Mouse (Mus musculus): ENCODE measurements around the gene Rtn4. TPM values are rescaled to one million over a fixed set of nuclear protein-coding genes. Genes with fewer than 3 reads are reported as not detected.

Gene Rtn4
- total and polyA plus RNA-seq, 3 experiments, result 95.8 to 224 (median 168) TPM

DNA sequence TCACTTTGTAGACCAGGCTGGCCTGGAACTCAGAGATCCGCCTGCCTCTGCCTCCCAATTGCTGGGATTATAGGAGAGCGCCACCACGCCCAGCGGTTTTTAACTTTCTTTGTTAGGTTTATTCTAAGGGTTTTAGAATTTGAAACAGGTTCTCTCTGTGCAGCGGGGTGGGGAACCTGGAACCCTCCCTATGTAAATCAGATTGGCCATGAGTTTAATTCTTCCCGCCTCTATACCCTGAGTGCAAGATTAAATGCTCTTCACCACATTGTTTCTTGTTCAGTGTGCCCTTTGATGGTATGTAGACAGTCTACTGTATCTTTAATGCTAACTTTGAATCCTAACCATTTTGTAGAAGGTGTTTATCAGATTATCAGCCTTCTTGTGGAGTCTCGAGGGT is 21.4 kb downstream of the Rtn4 start:
- Histone ChIP-seq H3K27ac (ENCODE audit: insufficient read depth, low read depth) (no peak overlapping the region), H3K27me3 (replicated peaks) (no peaks in the 10 kb centered on the region), H3K36me3 (replicated peaks in 1 of 2; ENCODE audit: control insufficient read depth in 1 of 2, insufficient read depth in 1 of 2, low read length in 1 of 2) (peaks cover 8 to 53% of the 10 kb centered on the region in 2 experiments), H3K4me1 (ENCODE audit: control insufficient read depth in 1 of 2, insufficient read depth in 2 of 2) (peaks cover 0 to 29% of the 10 kb centered on the region in 2 experiments; a peak in 2 of 4 replicates), H3K9ac (ENCODE audit: insufficient read depth, low read depth) (no peak overlapping the region), H3K4me2 (ENCODE audit: insufficient read depth, low read depth, poor library complexity, severe bottlenecking) (no peak overlapping the region), H3K79me2 (replicated peaks; ENCODE audit: control insufficient read depth, extremely low read depth, insufficient read depth, poor library complexity, severe bottlenecking) (peaks cover 15% of the 10 kb centered on the region), H3K9me3 (replicated peaks; ENCODE audit: low read length) (no peaks in the 10 kb centered on the region), H3K4me3 (replicated peaks in 1 of 3; ENCODE audit: low read depth in 2 of 3, low read length in 2 of 3, poor library complexity in 1 of 3) (no peak overlapping the region)
- 0 out of 2 replicates have a peak, but pooled peaks have one; percentile 9 for TF ChIP-seq ZMIZ1 (IDR thresholded peaks at IDR 0.05; ENCODE audit: low read depth, low read length)
- no peak for TF ChIP-seq USF2 (conservative IDR thresholded peaks at IDR 0.05; ENCODE audit: low read depth, low read length)
- dilution Hi-C loops (cut with MboI; ENCODE audit: extremely low pct_ligation_motif_present, extremely low pct_unique_long_range_greater_than_20kb, low sequenced_read_pairs) (no loop called here), in situ Hi-C loops (cut with MboI; ENCODE audit: low pct_ligation_motif_present, low pct_unique_long_range_greater_than_20kb, low sequenced_read_pairs) (loop anchor here (5.0 to 25.0 kb wide), 3 partner anchors 168 to 498 kb away; no protein-coding TSS in a partner anchor)
- DNase-seq (ENCODE audit: extremely low read depth), result no peak

DNA sequence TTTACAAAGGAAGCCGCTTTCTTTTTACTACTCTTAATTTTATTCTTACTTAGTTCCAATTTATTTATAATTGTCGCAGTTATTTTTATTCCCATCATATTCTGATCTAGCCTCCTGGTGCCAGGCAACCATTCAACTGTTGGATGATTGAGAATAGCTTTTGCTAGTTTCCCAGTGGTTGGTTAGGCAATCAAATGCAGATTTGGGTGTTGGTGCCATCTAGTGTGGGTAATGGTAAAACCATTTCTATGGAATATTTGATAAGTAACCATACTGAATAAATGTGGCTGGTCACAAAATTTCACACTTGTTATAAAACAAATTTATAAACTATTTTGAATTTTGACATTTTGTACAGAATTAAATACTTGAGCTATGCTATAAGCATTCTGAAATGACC is 22.0 kb downstream of the Rtn4 start:
- Histone ChIP-seq H3K27ac (ENCODE audit: insufficient read depth, low read depth) (no peak overlapping the region), H3K9ac (ENCODE audit: insufficient read depth, low read depth) (no peak overlapping the region), H3K4me3 (replicated peaks in 1 of 3; ENCODE audit: low read depth in 2 of 3, low read length in 2 of 3, poor library complexity in 1 of 3) (no peak overlapping the region), H3K79me2 (replicated peaks; ENCODE audit: control insufficient read depth, extremely low read depth, insufficient read depth, poor library complexity, severe bottlenecking) (peaks cover 15% of the 10 kb centered on the region), H3K4me1 (ENCODE audit: control insufficient read depth in 1 of 2, insufficient read depth in 2 of 2) (peaks cover 0 to 36% of the 10 kb centered on the region in 2 experiments; a peak in 2 of 4 replicates), H3K4me2 (ENCODE audit: insufficient read depth, low read depth, poor library complexity, severe bottlenecking) (no peak overlapping the region), H3K9me3 (replicated peaks; ENCODE audit: low read length) (no peaks in the 10 kb centered on the region), H3K36me3 (replicated peaks in 1 of 2; ENCODE audit: control insufficient read depth in 1 of 2, insufficient read depth in 1 of 2, low read length in 1 of 2) (peaks cover 8 to 49% of the 10 kb centered on the region in 2 experiments), H3K27me3 (replicated peaks) (no peaks in the 10 kb centered on the region)
- dilution Hi-C loops (cut with MboI; ENCODE audit: extremely low pct_ligation_motif_present, extremely low pct_unique_long_range_greater_than_20kb, low sequenced_read_pairs) (no loop called here), in situ Hi-C loops (cut with MboI; ENCODE audit: low pct_ligation_motif_present, low pct_unique_long_range_greater_than_20kb, low sequenced_read_pairs) (loop anchor here (5.0 to 25.0 kb wide), 3 partner anchors 168 to 498 kb away; no protein-coding TSS in a partner anchor)
- DNase-seq (ENCODE audit: extremely low read depth), result no peak
- TF ChIP-seq MAX (IDR thresholded peaks at IDR 0.05; ENCODE audit: low read length) (no peak), POLR2A (IDR thresholded peaks at IDR 0.05; ENCODE audit: low read depth, low read length) (no peak), RCOR1 (conservative IDR thresholded peaks at IDR 0.05; ENCODE audit: low read depth, low read length) (no peak), BHLHE40 (IDR thresholded peaks at IDR 0.05; ENCODE audit: low read depth, low read length) (no peak), KAT2A (IDR thresholded peaks at IDR 0.05; ENCODE audit: insufficient replicate concordance, low read length) (no peak), POLR2AphosphoS2 (IDR thresholded peaks at IDR 0.05; ENCODE audit: low read depth, low read length) (no peak), TCF12 (IDR thresholded peaks at IDR 0.05; ENCODE audit: low read depth, low read length) (no peak), IRF4 (IDR thresholded peaks at IDR 0.05; ENCODE audit: low read depth, low read length) (no peak), UBTF (IDR thresholded peaks at IDR 0.05; ENCODE audit: low read depth, low read length) (no peak), ZNF384 (IDR thresholded peaks at IDR 0.05; ENCODE audit: low read depth, low read length) (no peak), CTCF (conservative IDR thresholded peaks at IDR 0.05 in 1 of 2, IDR thresholded peaks at IDR 0.05 in 1 of 2; ENCODE audit: low read depth in 2 of 2, low read length in 2 of 2) (peak in 1 of 2 experiments; percentile 65; a peak in 2 of 4 replicates), MXI1 (IDR thresholded peaks at IDR 0.05; ENCODE audit: low read depth, low read length) (no peak), MAZ (IDR thresholded peaks at IDR 0.05; ENCODE audit: low read depth, low read length) (no peak), NRF1 (IDR thresholded peaks at IDR 0.05; ENCODE audit: low read depth, low read length) (no peak), NELFE (IDR thresholded peaks at IDR 0.05; ENCODE audit: low read depth, low read length) (no peak), ZC3H11A (IDR thresholded peaks at IDR 0.05; ENCODE audit: low read depth, low read length) (peak; percentile 21; the same call in 1 of the 2 replicates), RAD21 (IDR thresholded peaks at IDR 0.05; ENCODE audit: low read depth, low read length) (peak; percentile 66), ZMIZ1 (IDR thresholded peaks at IDR 0.05; ENCODE audit: low read depth, low read length) (no peak), ZKSCAN1 (IDR thresholded peaks at IDR 0.05; ENCODE audit: borderline replicate concordance, low read depth, low read length) (no peak), EP300 (IDR thresholded peaks at IDR 0.05; ENCODE audit: low read length) (no peak), JUND (conservative IDR thresholded peaks at IDR 0.05; ENCODE audit: low read depth, low read length) (no peak), USF1 (IDR thresholded peaks at IDR 0.05; ENCODE audit: low read depth, low read length) (no peak), SIN3A (IDR thresholded peaks at IDR 0.05; ENCODE audit: low read length) (no peak), MEF2A (IDR thresholded peaks at IDR 0.05; ENCODE audit: borderline replicate concordance, low read depth, low read length) (no peak), SMC3 (IDR thresholded peaks at IDR 0.05; ENCODE audit: low read depth, low read length) (peak; percentile 56), E2F4 (IDR thresholded peaks at IDR 0.05; ENCODE audit: insufficient replicate concordance, low read depth, low read length) (no peak), CHD1 (IDR thresholded peaks at IDR 0.05; ENCODE audit: low read depth, low read length) (no peak), CHD2 (IDR thresholded peaks at IDR 0.05; ENCODE audit: low read length) (no peak), ELF1 (IDR thresholded peaks at IDR 0.05; ENCODE audit: low read depth, low read length) (no peak), MAFK (IDR thresholded peaks at IDR 0.05; ENCODE audit: insufficient replicate concordance, low read length) (no peak), HCFC1 (IDR thresholded peaks at IDR 0.05; ENCODE audit: low read depth, low read length) (no peak), TBP (conservative IDR thresholded peaks at IDR 0.05; ENCODE audit: low read depth, low read length) (no peak), GABPA (IDR thresholded peaks at IDR 0.05; ENCODE audit: insufficient replicate concordance, low read depth, low read length) (no peak)
